Mouse (Mus musculus) stomach, embryonic 15.5 days (tissue): ENCODE measurements at regions not wholly inside any gene's neighbourhood (a gene's known extent, or its start where the extent isn't known, plus 50 kb on each side); places are given as distances from the start of the nearest gene placed in this dataset.

ENCODE experiments used
- ATAC-seq: fragments of 200-750 bp; cut with Nextera tagmentation; 2 replicates; pipeline ENCODE4 v1.8.0; 2017; ENCODE audit warnings: low read depth, moderate number of reproducible peaks, moderate TSS enrichment; ENCODE audit not compliant: insufficient read depth, low FRiP score
- H3K27ac ChIP-seq: fragments of 300-500 bp; sonication (generic); 2 replicates; pipeline ENCODE4 v1.5.1; 2015; ENCODE audit warnings: mild to moderate bottlenecking, inconsistent platforms
- H3K27me3 ChIP-seq: fragments of 300-500 bp; sonication (generic); replicated peaks from 2 replicates; pipeline ENCODE4 v1.6.1; 2015; ENCODE audit warnings: inconsistent platforms
- H3K36me3 ChIP-seq: fragments of 300-500 bp; sonication (generic); 2 replicates; pipeline ENCODE4 v1.6.1; 2015; ENCODE audit warnings: inconsistent platforms
- H3K4me1 ChIP-seq: fragments of 300-500 bp; sonication (generic); 2 replicates; pipeline ENCODE4 v1.6.1; 2015; ENCODE audit warnings: inconsistent platforms
- H3K4me2 ChIP-seq: fragments of 300-500 bp; sonication (generic); 2 replicates; pipeline ENCODE4 v1.6.1; 2015; ENCODE audit warnings: mild to moderate bottlenecking, inconsistent platforms
- H3K4me3 ChIP-seq: fragments of 300-500 bp; sonication (generic); replicated peaks from 2 replicates; pipeline ENCODE4 v1.5.1; 2015; ENCODE audit warnings: inconsistent platforms
- H3K9ac ChIP-seq: fragments of 300-500 bp; sonication (generic); 2 replicates; pipeline ENCODE4 v1.6.1; 2015; ENCODE audit warnings: inconsistent platforms
- H3K9me3 ChIP-seq: fragments of 300-500 bp; sonication (generic); 2 replicates; pipeline ENCODE4 v1.6.1; 2016; ENCODE audit warnings: inconsistent platforms
- WGBS: fragments of 180-500 bp; shearing (Covaris S2); methylation state at CpG from one replicate; pipeline ENCODE4 v1.1.7; 2015; 5-methylcytosine and 5-hydroxymethylcytosine counted together

DNA sequence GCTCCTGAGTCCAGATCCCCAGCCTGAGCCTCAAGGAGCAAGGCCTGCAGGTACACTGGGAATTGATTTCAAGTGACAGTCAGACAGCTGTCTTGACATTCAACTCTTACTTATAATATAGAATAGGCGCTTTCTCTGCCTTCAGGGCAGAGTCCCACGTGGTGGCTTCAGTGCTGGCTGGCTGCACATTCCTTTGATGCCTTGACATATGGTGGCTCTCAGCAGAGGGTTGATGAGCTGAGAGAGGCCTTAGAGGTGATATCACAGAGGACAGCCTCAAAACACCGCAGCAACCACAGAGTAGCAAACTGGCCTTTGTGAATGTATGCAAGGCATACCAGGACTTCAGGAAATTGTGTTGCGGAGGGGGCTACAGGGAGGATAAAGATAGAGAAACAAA, 243.4 kb downstream of the Tle3 start:
- H3K4me1 ChIP-seq: no peaks in the 10 kb centered on the region
- no peak overlapping the region for H3K4me2 ChIP-seq
- 55% methylated on average over 4 of the region's 4 CpGs for WGBS
- H3K36me3 ChIP-seq: no peaks in the 10 kb centered on the region
- no peak for ATAC-seq
- no peak overlapping the region for H3K27ac ChIP-seq
- no peaks in the 10 kb centered on the region for H3K27me3 ChIP-seq
- no peak overlapping the region for H3K9ac ChIP-seq
- no peaks in the 10 kb centered on the region for H3K9me3 ChIP-seq
- H3K4me3 ChIP-seq: no peak overlapping the region

DNA sequence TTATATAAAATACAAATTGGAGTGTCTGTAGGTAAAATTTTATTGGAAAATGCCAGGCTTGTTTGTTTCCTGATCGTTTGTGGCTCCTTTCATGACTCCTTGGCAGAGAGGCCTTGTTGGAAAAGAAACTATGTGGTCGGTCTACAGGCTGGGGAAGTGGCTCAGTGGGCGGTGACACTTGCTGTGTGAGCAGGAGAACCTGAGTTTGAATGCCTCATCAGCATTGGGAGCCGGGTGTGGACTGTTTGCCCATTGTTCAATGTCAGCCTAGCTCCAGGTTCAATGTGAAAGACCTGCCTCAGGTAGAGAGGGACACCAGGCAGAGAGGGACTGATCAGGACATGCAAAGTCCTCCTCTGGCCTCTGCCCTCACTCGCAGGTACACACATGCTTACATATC, 235.4 kb downstream of the Tle3 start:
- 69% methylated on average over 5 of the region's 5 CpGs for WGBS
- no peaks in the 10 kb centered on the region for H3K4me1 ChIP-seq
- H3K27ac ChIP-seq: no peak overlapping the region
- no peak overlapping the region for H3K4me3 ChIP-seq
- no peak overlapping the region for H3K4me2 ChIP-seq
- ATAC-seq: no peak
- H3K9ac ChIP-seq: no peak overlapping the region
- H3K27me3 ChIP-seq: no peaks in the 10 kb centered on the region
- no peaks in the 10 kb centered on the region for H3K9me3 ChIP-seq
- no peaks in the 10 kb centered on the region for H3K36me3 ChIP-seq

DNA sequence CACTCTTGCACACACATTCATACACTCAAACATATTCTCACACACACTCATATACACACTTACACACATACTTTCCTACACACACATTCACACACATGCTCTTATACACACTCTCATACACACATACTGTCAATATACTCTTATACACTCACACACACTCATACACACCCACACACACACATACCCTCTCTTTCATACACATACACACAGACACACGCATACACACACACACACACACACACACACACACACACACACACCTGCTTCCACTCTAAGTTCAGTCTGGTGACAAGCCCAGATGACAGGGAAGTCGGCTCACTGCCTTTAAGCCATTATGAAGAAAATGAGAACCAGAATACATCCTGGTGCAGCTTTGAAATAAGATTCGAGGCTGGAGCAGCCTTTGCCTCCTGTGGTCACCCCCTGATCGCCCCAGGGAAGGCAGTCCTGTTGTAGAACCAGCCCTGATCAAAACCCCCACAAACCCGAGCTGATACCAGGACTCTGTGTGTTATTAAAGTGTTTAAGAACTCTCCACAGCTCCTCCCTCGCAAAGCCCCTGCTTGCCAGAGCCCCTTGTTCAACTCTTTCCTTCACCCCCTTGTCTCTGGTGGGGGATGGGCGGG, 230.3 kb downstream of the Tle3 start:
- no peak overlapping the region for H3K27ac ChIP-seq
- no peak for ATAC-seq
- H3K9me3 ChIP-seq: no peaks in the 10 kb centered on the region
- no peak overlapping the region for H3K9ac ChIP-seq
- no peak overlapping the region for H3K4me2 ChIP-seq
- WGBS: 54% methylated on average over 7 of the region's 7 CpGs
- no peaks in the 10 kb centered on the region for H3K4me1 ChIP-seq
- no peaks in the 10 kb centered on the region for H3K36me3 ChIP-seq
- H3K4me3 ChIP-seq: no peak overlapping the region
- no peaks in the 10 kb centered on the region for H3K27me3 ChIP-seq

DNA sequence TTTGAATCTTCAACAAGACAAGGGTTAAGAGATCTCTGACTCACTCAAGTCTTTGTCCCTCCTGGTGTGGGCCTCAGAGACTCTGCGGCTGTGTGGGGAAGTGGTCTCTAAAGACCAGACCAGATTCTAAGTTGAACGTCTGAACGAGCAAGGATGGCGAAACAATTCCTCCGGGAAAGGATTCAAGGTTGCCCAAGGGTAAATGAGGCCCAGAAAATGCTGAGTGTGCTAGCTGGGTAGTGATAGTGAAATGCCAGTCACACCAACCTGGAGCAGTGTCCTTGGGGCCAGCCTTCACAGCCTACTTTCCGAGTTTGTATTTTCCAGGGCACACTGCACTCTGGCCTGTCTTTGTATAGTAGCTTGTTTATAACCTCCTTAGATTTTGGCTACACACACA, 229.7 kb downstream of the Tle3 start:
- H3K27ac ChIP-seq: no peak overlapping the region
- H3K9ac ChIP-seq: no peak overlapping the region
- H3K4me3 ChIP-seq: no peak overlapping the region
- H3K27me3 ChIP-seq: no peaks in the 10 kb centered on the region
- peaks cover under 1% of the 10 kb centered on the region; the same call in 1 of the 2 replicates for H3K4me1 ChIP-seq
- H3K9me3 ChIP-seq: no peaks in the 10 kb centered on the region
- ATAC-seq: no peak
- whole genome bisulfite sequencing: 85% methylated on average over 6 of the region's 6 CpGs
- no peaks in the 10 kb centered on the region for H3K36me3 ChIP-seq
- H3K4me2 ChIP-seq: no peak overlapping the region

DNA sequence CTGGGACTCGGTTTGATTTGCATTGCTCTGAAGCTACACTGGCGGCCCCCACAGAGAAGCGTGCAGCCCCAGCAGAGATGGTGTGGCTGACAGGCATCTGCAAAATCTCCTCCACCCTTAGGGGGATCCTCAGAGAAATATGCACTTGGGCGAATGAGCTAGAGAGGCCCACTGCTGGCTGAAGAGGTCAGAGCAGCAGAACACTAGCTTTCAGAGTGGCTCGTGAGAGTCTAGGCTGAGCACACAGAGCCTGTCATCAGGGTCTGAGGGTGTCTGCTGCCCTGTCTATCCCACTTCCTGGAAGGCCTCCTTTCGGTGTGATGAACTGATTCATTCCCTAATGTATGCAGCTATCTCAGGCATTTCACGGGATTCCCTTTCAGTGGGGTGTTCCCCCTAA, 225.1 kb downstream of the Tle3 start:
- H3K4me1 ChIP-seq: peaks cover 4% of the 10 kb centered on the region; the same call in 1 of the 2 replicates
- no peak overlapping the region for H3K27ac ChIP-seq
- WGBS: 30% methylated on average over 7 of the region's 7 CpGs
- no peak for ATAC-seq
- H3K9ac ChIP-seq: no peak overlapping the region
- no peaks in the 10 kb centered on the region for H3K27me3 ChIP-seq
- H3K4me2 ChIP-seq: no peak overlapping the region
- H3K4me3 ChIP-seq: no peak overlapping the region
- no peaks in the 10 kb centered on the region for H3K9me3 ChIP-seq
- no peaks in the 10 kb centered on the region for H3K36me3 ChIP-seq

DNA sequence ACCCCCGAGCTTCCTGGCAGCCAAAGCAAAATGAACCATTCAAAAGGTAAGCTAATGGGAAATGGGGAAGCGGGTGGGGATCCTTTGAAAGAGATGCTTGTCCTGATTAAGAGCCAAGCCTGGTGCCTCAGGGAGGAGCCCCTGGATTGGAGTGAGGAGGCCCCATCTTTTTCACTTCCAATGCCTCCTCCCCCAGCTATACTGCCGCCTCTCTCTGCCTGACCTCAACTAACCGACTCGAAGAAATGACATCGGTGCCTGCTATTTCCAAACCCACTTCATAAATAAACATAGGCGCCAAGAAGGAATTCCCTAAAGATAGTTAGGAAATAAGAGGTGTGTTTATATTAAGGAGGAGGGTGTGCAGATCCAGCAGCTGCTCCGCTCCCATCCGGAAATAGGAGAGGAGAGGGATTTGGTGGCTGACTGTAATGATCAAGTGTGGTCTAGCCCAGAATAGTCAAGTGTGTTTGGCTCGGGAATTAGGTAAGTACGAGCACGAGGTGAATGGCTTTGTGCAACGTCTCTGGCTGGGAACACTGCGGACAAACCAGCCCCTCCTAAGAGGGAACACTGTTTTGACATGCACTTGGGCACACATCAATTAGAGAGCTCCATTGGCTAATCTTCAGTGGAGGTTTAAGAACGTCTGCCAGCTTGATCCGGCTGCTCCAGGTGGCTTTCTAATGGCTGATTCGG, 224.4 kb downstream of the Tle3 start:
- Histone ChIP-seq H3K4me2 (no peak overlapping the region), H3K4me3 (no peak overlapping the region), H3K27me3 (no peaks in the 10 kb centered on the region), H3K9me3 (no peaks in the 10 kb centered on the region), H3K36me3 (no peaks in the 10 kb centered on the region), H3K9ac (no peak overlapping the region), H3K4me1 (peaks cover 4% of the 10 kb centered on the region; the same call in 1 of the 2 replicates), H3K27ac (no peak overlapping the region)
- ATAC-seq: no peak
- WGBS: 23% methylated on average over 17 of the region's 17 CpGs

DNA sequence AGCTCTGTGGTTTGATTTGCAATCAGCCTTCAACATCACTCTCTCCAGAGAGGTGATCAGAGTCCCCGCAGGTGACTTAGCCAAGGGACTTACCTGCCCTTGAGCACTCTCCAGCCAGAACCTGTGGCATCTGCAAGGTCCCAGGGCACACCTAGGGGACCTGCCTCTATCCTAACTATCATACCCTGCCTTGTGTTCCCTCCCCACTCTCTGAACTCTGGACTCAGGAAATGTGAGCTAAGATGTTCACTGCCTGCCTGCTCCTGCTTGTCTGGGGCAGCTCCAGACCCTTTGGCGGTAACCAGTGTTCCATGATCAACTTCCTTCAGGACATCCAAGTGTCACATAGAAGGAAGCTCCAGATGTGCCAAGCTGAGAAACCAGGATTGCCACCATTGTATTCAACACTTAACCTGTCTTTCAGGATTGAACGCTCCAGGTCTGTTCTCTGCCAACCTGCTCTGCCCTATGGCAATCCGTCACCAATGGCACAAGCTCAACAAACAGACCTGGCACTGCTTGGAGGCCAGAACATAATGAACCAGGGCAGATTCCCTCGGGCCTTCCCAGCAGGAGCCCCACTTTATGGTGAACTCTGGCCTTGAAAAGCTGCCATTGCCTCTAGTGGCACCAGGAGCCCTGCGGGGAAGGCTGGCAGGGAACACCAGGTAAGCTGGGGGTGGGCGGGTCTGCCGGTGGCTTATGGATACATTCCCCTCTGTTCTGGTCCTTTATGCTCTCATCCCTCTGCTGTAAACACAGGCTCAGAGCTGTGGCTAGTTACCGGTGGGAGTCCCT, 223.2 kb downstream of the Tle3 start:
- no peaks in the 10 kb centered on the region for H3K36me3 ChIP-seq
- H3K27ac ChIP-seq: no peak overlapping the region
- no peak overlapping the region for H3K9ac ChIP-seq
- peaks cover 4% of the 10 kb centered on the region; the same call in 1 of the 2 replicates for H3K4me1 ChIP-seq
- no peak overlapping the region for H3K4me3 ChIP-seq
- no peak for ATAC-seq
- H3K4me2 ChIP-seq: no peak overlapping the region
- H3K9me3 ChIP-seq: no peaks in the 10 kb centered on the region
- 75% methylated on average over 9 of the region's 9 CpGs for WGBS
- H3K27me3 ChIP-seq: no peaks in the 10 kb centered on the region

DNA sequence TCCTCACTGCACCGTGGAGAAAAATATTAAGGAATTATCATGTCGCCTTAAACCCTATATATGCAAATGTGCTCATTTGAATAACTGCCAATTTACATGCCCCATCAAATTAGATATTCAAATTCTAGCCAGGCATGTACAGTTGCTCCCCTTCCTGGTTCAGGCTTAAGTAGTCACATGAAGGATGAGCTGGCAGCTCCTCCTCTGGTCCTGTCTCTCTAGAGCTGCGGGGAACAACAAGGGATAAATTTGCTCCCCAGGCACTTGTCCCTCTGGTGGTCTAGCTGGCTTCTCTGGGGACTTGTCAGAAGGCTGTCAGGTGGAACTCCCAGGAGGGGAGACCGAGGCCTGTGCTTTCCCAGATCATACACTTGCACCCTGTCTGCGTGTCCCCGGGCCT, 221.8 kb downstream of the Tle3 start:
- Histone ChIP-seq H3K9me3 (no peaks in the 10 kb centered on the region), H3K4me3 (no peak overlapping the region), H3K27ac (no peak overlapping the region), H3K4me2 (no peak overlapping the region), H3K9ac (no peak overlapping the region), H3K27me3 (no peaks in the 10 kb centered on the region), H3K36me3 (no peaks in the 10 kb centered on the region), H3K4me1 (peaks cover 4% of the 10 kb centered on the region; the same call in 1 of the 2 replicates)
- WGBS: 82% methylated on average over 6 of the region's 6 CpGs
- no peak for ATAC-seq

DNA sequence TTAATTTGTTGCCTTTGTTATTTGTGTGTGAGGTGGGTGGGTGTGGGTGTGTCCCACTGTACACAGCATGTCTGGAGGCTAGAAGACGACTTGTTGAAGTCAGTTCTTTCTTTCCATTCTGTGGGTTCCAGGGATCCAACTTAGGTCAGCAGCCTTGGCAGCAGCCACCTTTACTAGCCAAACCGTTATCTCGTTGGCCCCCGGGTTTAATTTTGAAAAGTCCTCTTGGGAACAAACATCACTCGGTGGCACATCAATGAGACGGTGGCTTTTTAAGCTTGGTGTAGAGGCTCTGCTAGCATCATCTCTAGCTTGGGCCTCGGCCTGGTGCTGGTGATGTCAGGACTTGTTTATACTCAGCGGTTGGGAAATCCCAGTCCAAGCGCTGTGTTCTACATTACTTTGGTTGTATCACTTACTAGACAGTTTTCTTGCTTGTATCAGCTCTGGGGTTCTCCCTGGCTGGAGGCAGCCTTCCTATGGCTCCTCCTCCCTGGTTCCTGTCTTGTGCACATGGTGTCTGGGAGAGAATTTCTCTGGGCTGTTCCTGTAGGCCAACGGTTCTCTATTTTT, 217.6 kb downstream of the Tle3 start:
- H3K4me3 ChIP-seq: no peak overlapping the region
- 80% methylated on average over 10 of the region's 10 CpGs for WGBS
- H3K4me1 ChIP-seq: no peaks in the 10 kb centered on the region
- ATAC-seq: no peak
- H3K36me3 ChIP-seq: no peaks in the 10 kb centered on the region
- no peaks in the 10 kb centered on the region for H3K9me3 ChIP-seq
- H3K9ac ChIP-seq: no peak overlapping the region
- no peak overlapping the region for H3K4me2 ChIP-seq
- H3K27ac ChIP-seq: no peak overlapping the region
- no peaks in the 10 kb centered on the region for H3K27me3 ChIP-seq

DNA sequence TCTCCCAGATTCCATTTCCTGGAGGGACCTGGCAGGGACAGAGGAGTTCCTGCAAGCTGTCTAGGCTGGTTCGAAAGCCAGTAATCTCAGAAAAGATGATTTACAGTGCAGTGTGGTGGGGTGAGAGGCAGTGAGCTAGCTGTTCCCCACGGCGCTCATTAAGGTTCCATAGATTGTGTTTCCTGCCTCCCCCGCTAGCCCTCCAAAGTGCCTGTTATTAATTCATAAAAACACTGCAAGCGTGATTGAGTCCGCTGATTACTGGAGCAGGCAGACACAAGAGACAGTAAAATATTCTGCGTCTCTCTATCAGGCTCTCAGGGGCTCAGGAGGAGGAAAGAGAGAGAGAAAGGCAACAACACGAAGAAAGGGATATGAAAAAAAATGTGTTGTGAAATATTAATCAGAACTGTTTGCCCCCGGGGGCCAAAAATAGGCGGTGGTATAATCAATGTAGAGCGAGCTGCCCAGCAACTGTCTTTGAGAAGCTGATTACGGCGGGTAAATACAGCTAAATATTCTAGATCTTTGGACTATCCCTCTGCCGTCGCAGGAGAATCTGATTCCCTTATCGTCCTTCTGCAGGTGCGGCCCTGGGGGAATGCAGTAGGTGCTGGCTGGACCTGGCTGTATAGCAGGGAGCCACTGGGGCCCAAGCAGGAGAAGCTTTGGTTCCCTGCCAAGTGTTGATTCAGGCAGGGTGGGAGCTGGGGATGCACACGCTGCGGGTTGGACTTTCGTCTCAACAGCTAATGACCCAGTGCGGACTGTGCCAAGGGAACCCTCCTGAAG, 211.3 kb downstream of the Tle3 start:
- H3K27me3 ChIP-seq: no peaks in the 10 kb centered on the region
- H3K4me2 ChIP-seq: no peak overlapping the region
- no peak overlapping the region for H3K4me3 ChIP-seq
- peaks cover 6% of the 10 kb centered on the region; the same call in 1 of the 2 replicates for H3K4me1 ChIP-seq
- no peak overlapping the region for H3K9ac ChIP-seq
- ATAC-seq: peak; percentile 87
- no peaks in the 10 kb centered on the region for H3K36me3 ChIP-seq
- H3K27ac ChIP-seq: peak overlapping the region; percentile 40; the same call in 1 of the 2 replicates
- 50% methylated on average over 21 of the region's 21 CpGs for WGBS
- H3K9me3 ChIP-seq: no peaks in the 10 kb centered on the region

DNA sequence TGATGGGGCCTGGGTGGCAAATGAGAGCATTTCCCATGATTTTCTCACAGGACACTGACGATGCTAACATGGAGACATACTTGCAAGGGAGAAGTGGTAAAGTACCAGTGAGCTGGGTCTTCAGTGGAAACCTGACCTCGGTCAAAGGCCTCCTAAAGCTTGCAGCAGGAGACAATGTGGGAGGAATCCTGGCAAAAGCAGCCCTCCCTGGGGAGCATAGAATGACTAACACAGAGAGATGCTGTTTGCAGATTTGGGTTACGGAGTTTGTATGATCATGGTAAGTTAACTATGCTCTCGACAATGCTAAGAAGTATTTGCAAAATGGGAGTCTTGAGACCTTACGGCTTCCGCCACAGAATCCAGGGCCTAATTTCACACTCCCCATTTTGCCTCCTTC, 208.9 kb downstream of the Tle3 start:
- ATAC-seq: no peak
- no peaks in the 10 kb centered on the region for H3K36me3 ChIP-seq
- no peak overlapping the region for H3K4me2 ChIP-seq
- peaks cover 6% of the 10 kb centered on the region; the same call in 1 of the 2 replicates for H3K4me1 ChIP-seq
- H3K27me3 ChIP-seq: no peaks in the 10 kb centered on the region
- no peaks in the 10 kb centered on the region for H3K9me3 ChIP-seq
- H3K9ac ChIP-seq: no peak overlapping the region
- WGBS: 83% methylated on average over 6 of the region's 6 CpGs
- H3K27ac ChIP-seq: no peak overlapping the region
- no peak overlapping the region for H3K4me3 ChIP-seq
